8 mouse cellular contexts compared by ENCODE assay signal in the genomic region with DNA sequence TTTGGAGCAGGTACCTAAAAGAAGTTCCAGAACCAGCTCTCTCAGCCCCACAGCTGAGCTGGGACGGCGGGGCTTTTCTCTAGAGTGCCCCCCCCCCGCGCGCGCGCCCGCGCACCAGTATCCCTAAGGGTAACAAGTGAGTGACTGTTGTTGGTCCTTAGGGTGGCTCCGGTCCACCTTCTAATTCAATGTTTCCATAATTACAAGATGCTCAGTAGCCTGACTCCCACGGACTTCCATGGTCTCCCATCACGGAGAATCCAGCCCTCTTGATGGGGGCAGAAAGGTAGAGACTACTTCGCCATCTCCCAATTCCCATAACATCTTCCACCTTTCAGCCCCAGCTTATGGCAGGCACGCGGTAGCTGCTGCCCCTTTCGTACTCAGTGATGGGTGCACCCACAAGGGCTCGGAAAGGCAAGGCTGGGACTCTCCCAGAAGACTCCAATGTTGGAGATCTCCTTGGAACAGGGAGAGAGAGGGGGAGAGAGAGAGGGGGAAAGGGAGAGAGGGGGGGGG. TPM values are rescaled to one million over a fixed set of nuclear protein-coding genes. Genes with fewer than 3 reads are reported as not detected.
DNase-seq lines count a peak whose midpoint lies in the region; ATAC-seq and TF ChIP-seq lines count a peak whose summit lies in the region.

No protein-coding gene starts in this region.

- DNase-seq in kidney, adult 8-10 months = no peak
- peak; percentile 68 for DNase-seq in cerebellum, adult 9-10 months
- no peak for DNase-seq in heart, postnatal 0 days (ENCODE audit: low spot score)
- DNase-seq in c-Kit-positive CD71-positive TER-119-positive erythroid progenitor cells, embryonic 14.5 days (ENCODE audit: low spot score) = no peak
- no peak for DNase-seq in layer of hippocampus, postnatal 10 days (ENCODE audit: low spot score in 2 of 2)
- no peak for DNase-seq in natural killer cell, adult 2 months (ENCODE audit: low spot score in 2 of 2)

- no peak for TF ChIP-seq CTCF in heart, postnatal 0 days (IDR thresholded peaks at IDR 0.05; ENCODE audit: low read depth)

- H3K9ac ChIP-seq in kidney, embryonic 16.5 days (replicated peaks; ENCODE audit: low read length) = peak overlapping the region; percentile 90
- peak overlapping the region; percentile 67 for H3K9ac ChIP-seq in heart, postnatal 0 days (replicated peaks; ENCODE audit: low read depth, low read length)
- H3K9ac ChIP-seq in midbrain, embryonic 12.5 days (replicated peaks) = peak overlapping the region; percentile 92

- peak overlapping the region; percentile 64 for H3K4me2 ChIP-seq in kidney, embryonic 16.5 days (replicated peaks; ENCODE audit: low read depth, low read length)
- peak overlapping the region; percentile 84 for H3K4me2 ChIP-seq in heart, postnatal 0 days (ENCODE audit: low read depth, low read length)
- peak overlapping the region; percentile 91 for H3K4me2 ChIP-seq in midbrain, embryonic 12.5 days (replicated peaks)

- H3K4me3 ChIP-seq in kidney, embryonic 16.5 days (ENCODE audit: low read length) = peak overlapping the region; percentile 81
- H3K4me3 ChIP-seq in heart, postnatal 0 days (ENCODE audit: low read depth, low read length) = peak overlapping the region; percentile 70
- peak overlapping the region; percentile 86 for H3K4me3 ChIP-seq in midbrain, embryonic 12.5 days

- peak overlapping the region; percentile 87 for H3K27ac ChIP-seq in kidney, embryonic 16.5 days (ENCODE audit: low read length)
- H3K27ac ChIP-seq in heart, postnatal 0 days (ENCODE audit: low read depth) = no peak overlapping the region; the same call in 1 of the 2 replicates
- peak overlapping the region; percentile 90 for H3K27ac ChIP-seq in midbrain, embryonic 12.5 days (replicated peaks)

- no peaks in the 10 kb centered on the region for H3K9me3 ChIP-seq in kidney, embryonic 16.5 days (ENCODE audit: low read length)
- no peaks in the 10 kb centered on the region for H3K9me3 ChIP-seq in heart, postnatal 0 days (replicated peaks; ENCODE audit: control insufficient read depth, low read length)
- H3K9me3 ChIP-seq in midbrain, embryonic 12.5 days = no peaks in the 10 kb centered on the region

- no peak for TF ChIP-seq EP300 in heart, postnatal 0 days (IDR thresholded peaks at IDR 0.05; ENCODE audit: low read depth)

- H3K4me1 ChIP-seq in kidney, embryonic 16.5 days (ENCODE audit: insufficient read depth, low read length) = peaks cover 32% of the 10 kb centered on the region
- H3K4me1 ChIP-seq in heart, postnatal 0 days (ENCODE audit: control insufficient read depth, insufficient read depth) = peaks cover 14% of the 10 kb centered on the region; the same call in 1 of the 2 replicates
- peaks cover 29% of the 10 kb centered on the region for H3K4me1 ChIP-seq in midbrain, embryonic 12.5 days

- peaks cover 38% of the 10 kb centered on the region for H3K36me3 ChIP-seq in kidney, embryonic 16.5 days (ENCODE audit: insufficient read depth, low read length)
- H3K36me3 ChIP-seq in heart, postnatal 0 days (replicated peaks; ENCODE audit: control insufficient read depth, insufficient read depth, low read length) = peaks cover 57% of the 10 kb centered on the region
- H3K36me3 ChIP-seq in midbrain, embryonic 12.5 days = peaks cover 64% of the 10 kb centered on the region

- 1% methylated on average over 17 of the region's 17 CpGs for WGBS in kidney, embryonic 16.5 days
- WGBS in heart, postnatal 0 days = 2% methylated on average over 17 of the region's 17 CpGs
- under 1% methylated on average over 17 of the region's 17 CpGs for WGBS in midbrain, embryonic 12.5 days

- H3K27me3 ChIP-seq in kidney, embryonic 16.5 days (ENCODE audit: insufficient read depth, low read length) = no peaks in the 10 kb centered on the region
- H3K27me3 ChIP-seq in heart, postnatal 0 days (ENCODE audit: control insufficient read depth, insufficient read depth, low read length) = no peaks in the 10 kb centered on the region
- H3K27me3 ChIP-seq in midbrain, embryonic 12.5 days = no peaks in the 10 kb centered on the region

- ATAC-seq in kidney, embryonic 16.5 days (ENCODE audit: low FRiP score, low TSS enrichment) = no peak
- peak; percentile 2; the same call in 1 of the 2 replicates for ATAC-seq in heart, postnatal 0 days (ENCODE audit: insufficient read depth, low read depth)
- ATAC-seq in midbrain, embryonic 12.5 days (ENCODE audit: low FRiP score, low read depth) = peak; percentile 38

RNA-seq across cellular contexts. Expression of a gene that starts 1.1 kb away (rescaled TPM):
- polyA plus RNA-seq in kidney, embryonic 16.5 days (2015; fragmentation: Nextera tagmentation; extraction: Ambion mirVana) = 88.6 and 94.4 TPM in 2 replicates
- total RNA-seq in heart, postnatal 0 days (2014; rRNA removed; ENCODE audit: low replicate concordance) = 69.1 and 71.7 TPM in 2 replicates
- polyA plus RNA-seq in heart, postnatal 0 days (2015; fragmentation: Nextera tagmentation; extraction: Ambion mirVana) = 19.3 and 19.5 TPM in 2 replicates
- 146 and 150 TPM in 2 replicates for polyA plus RNA-seq in midbrain, embryonic 12.5 days (2016; fragmentation: Nextera tagmentation; extraction: Ambion mirVana)
- 100 to 1,000 TPM; 250 to 259 TPM for total RNA-seq in layer of hippocampus, postnatal 10 days (2021)

RNA-seq across cellular contexts. Expression of a gene that starts 13.1 kb away (rescaled TPM):
- 115 and 118 TPM in 2 replicates for polyA plus RNA-seq in kidney, embryonic 16.5 days (2015; fragmentation: Nextera tagmentation; extraction: Ambion mirVana)
- 80.6 and 99.8 TPM in 2 replicates for total RNA-seq in heart, postnatal 0 days (2014; rRNA removed; ENCODE audit: low replicate concordance)
- polyA plus RNA-seq in heart, postnatal 0 days (2015; fragmentation: Nextera tagmentation; extraction: Ambion mirVana) = 85.8 and 90.9 TPM in 2 replicates
- 36.4 and 40.3 TPM in 2 replicates for polyA plus RNA-seq in midbrain, embryonic 12.5 days (2016; fragmentation: Nextera tagmentation; extraction: Ambion mirVana)
- 10 to 100 TPM; 36.4 to 37.3 TPM for total RNA-seq in layer of hippocampus, postnatal 10 days (2021)

RNA-seq across cellular contexts. Expression of a gene that starts 26.3 kb away (rescaled TPM):
- 47.6 and 51.3 TPM in 2 replicates for polyA plus RNA-seq in kidney, embryonic 16.5 days (2015; fragmentation: Nextera tagmentation; extraction: Ambion mirVana)
- total RNA-seq in heart, postnatal 0 days (2014; rRNA removed; ENCODE audit: low replicate concordance) = 362 and 463 TPM in 2 replicates
- 33.0 and 36.8 TPM in 2 replicates for polyA plus RNA-seq in heart, postnatal 0 days (2015; fragmentation: Nextera tagmentation; extraction: Ambion mirVana)
- polyA plus RNA-seq in midbrain, embryonic 12.5 days (2016; fragmentation: Nextera tagmentation; extraction: Ambion mirVana) = 39.1 and 41.1 TPM in 2 replicates
- total RNA-seq in layer of hippocampus, postnatal 10 days (2021) = 100 to 1,000 TPM; 191 to 208 TPM

RNA-seq across cellular contexts. Expression of a gene that starts 29.2 kb away (rescaled TPM):
- 0.54 and 0.85 TPM in 2 replicates for polyA plus RNA-seq in kidney, embryonic 16.5 days (2015; fragmentation: Nextera tagmentation; extraction: Ambion mirVana)
- total RNA-seq in heart, postnatal 0 days (2014; rRNA removed; ENCODE audit: low replicate concordance) = 0.46 and 2.7 TPM in 2 replicates
- polyA plus RNA-seq in heart, postnatal 0 days (2015; fragmentation: Nextera tagmentation; extraction: Ambion mirVana) = 0.43 and 0.59 TPM in 2 replicates
- 0.12 and 0.29 TPM in 2 replicates for polyA plus RNA-seq in midbrain, embryonic 12.5 days (2016; fragmentation: Nextera tagmentation; extraction: Ambion mirVana)
- 1 to 10 TPM; 1.1 to 1.5 TPM for total RNA-seq in layer of hippocampus, postnatal 10 days (2021)

RNA-seq across cellular contexts. Expression of a gene that starts 38.8 kb away (rescaled TPM):
- polyA plus RNA-seq in kidney, embryonic 16.5 days (2015; fragmentation: Nextera tagmentation; extraction: Ambion mirVana) = 0.13 TPM in 1 of 2 replicates, not detected in the other
- 3.6 TPM in 1 of 2 replicates, not detected in the other for total RNA-seq in heart, postnatal 0 days (2014; rRNA removed; ENCODE audit: low replicate concordance)
- polyA plus RNA-seq in heart, postnatal 0 days (2015; fragmentation: Nextera tagmentation; extraction: Ambion mirVana) = not detected in 2 replicates
- not detected in 2 replicates for polyA plus RNA-seq in midbrain, embryonic 12.5 days (2016; fragmentation: Nextera tagmentation; extraction: Ambion mirVana)
- not detected for total RNA-seq in layer of hippocampus, postnatal 10 days (2021)
